Mouse (Mus musculus): ENCODE data around the gene Ift57. TPM values are rescaled to one million over a fixed set of nuclear protein-coding genes. Genes with fewer than 3 reads are reported as not detected.

The Ift57 gene
- total and polyA plus RNA-seq, 3 experiments: 2.9 to 13.7 (median 13.4) TPM

- Histone ChIP-seq H3K27me3 (ENCODE audit: control insufficient read depth, insufficient read depth, low read length) (no peaks in the 10 kb centered on the region), H3K4me3 (no peak overlapping the region), H3K9ac (ENCODE audit: low read depth, low read length) (no peak overlapping the region), H3K36me3 (ENCODE audit: control insufficient read depth, insufficient read depth, low read length) (no peaks in the 10 kb centered on the region), H3K79me2 (replicated peaks; ENCODE audit: control insufficient read depth, insufficient read depth, low read length) (no peaks in the 10 kb centered on the region), H3K27ac (no peak overlapping the region), H3K4me1 (ENCODE audit: control insufficient read depth, insufficient read depth, low read length) (no peaks in the 10 kb centered on the region)
- DNase-seq: no peak
- intact Hi-C loops (cut with DNase I): no loop called here
- TF ChIP-seq CTCF (IDR thresholded peaks at IDR 0.05) (no peak), POLR2A (IDR thresholded peaks at IDR 0.05; ENCODE audit: insufficient read depth, low read depth, low read length) (no peak), EP300 (IDR thresholded peaks at IDR 0.05; ENCODE audit: insufficient read depth, low read depth, low read length) (no peak)
- 86% methylated on average over 6 of the region's 6 CpGs for WGBS
Observed at GRCm38 (mm10) chr16:49662201-49662600, 36.8 kb upstream of the Ift57 start.

- TF ChIP-seq EP300 (IDR thresholded peaks at IDR 0.05; ENCODE audit: insufficient read depth, low read depth, low read length): no peak
- TF ChIP-seq POLR2A (IDR thresholded peaks at IDR 0.05; ENCODE audit: insufficient read depth, low read depth, low read length): no peak
- no peak for TF ChIP-seq CTCF (IDR thresholded peaks at IDR 0.05)
- intact Hi-C loops (cut with DNase I): no loop called here
- DNase-seq: no peak
- no peaks in the 10 kb centered on the region for H3K27me3 ChIP-seq (ENCODE audit: control insufficient read depth, insufficient read depth, low read length)
- H3K4me3 ChIP-seq: no peak overlapping the region
- H3K79me2 ChIP-seq (replicated peaks; ENCODE audit: control insufficient read depth, insufficient read depth, low read length): no peaks in the 10 kb centered on the region
- H3K27ac ChIP-seq: no peak overlapping the region
- 86% methylated on average over 7 of the region's 7 CpGs for WGBS
- no peaks in the 10 kb centered on the region for H3K4me1 ChIP-seq (ENCODE audit: control insufficient read depth, insufficient read depth, low read length)
- H3K36me3 ChIP-seq (ENCODE audit: control insufficient read depth, insufficient read depth, low read length): no peaks in the 10 kb centered on the region
- no peak overlapping the region for H3K9ac ChIP-seq (ENCODE audit: low read depth, low read length)
Observed at GRCm38 (mm10) chr16:49664677-49665076, 34.4 kb upstream of the Ift57 start.

- WGBS: 70% methylated on average over 6 of the region's 6 CpGs
- no peak for TF ChIP-seq POLR2A (IDR thresholded peaks at IDR 0.05; ENCODE audit: insufficient read depth, low read depth, low read length)
- no peak for TF ChIP-seq EP300 (IDR thresholded peaks at IDR 0.05; ENCODE audit: insufficient read depth, low read depth, low read length)
- TF ChIP-seq CTCF (IDR thresholded peaks at IDR 0.05): no peak
- no peaks in the 10 kb centered on the region for H3K27me3 ChIP-seq (ENCODE audit: control insufficient read depth, insufficient read depth, low read length)
Observed at GRCm38 (mm10) chr16:49679666-49680065, 19.4 kb upstream of the Ift57 start.

DNA sequence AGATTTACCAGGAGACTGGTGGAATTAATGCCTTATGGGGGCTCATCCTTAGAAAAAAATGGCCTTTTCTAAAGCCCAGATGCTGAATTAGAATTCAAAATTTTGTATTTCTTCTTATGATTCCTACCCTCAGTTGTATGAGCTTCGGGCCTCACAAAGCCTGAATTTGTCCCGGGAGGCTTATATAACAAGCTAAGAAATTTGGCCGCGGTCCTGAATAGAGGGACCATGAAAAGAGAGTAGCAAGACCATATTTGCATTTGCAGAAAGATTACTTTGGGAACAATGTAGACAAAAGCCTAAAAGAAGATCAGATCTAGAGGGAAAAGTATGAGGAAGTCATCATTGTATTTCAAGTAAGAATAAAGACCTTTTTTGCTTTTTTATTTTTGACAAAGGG, 14.1 kb upstream of the Ift57 start:
- Histone ChIP-seq H3K27ac (no peak overlapping the region), H3K36me3 (ENCODE audit: control insufficient read depth, insufficient read depth, low read length) (no peaks in the 10 kb centered on the region), H3K79me2 (replicated peaks; ENCODE audit: control insufficient read depth, insufficient read depth, low read length) (no peaks in the 10 kb centered on the region), H3K27me3 (ENCODE audit: control insufficient read depth, insufficient read depth, low read length) (no peaks in the 10 kb centered on the region), H3K4me3 (no peak overlapping the region), H3K4me1 (ENCODE audit: control insufficient read depth, insufficient read depth, low read length) (no peaks in the 10 kb centered on the region), H3K9ac (ENCODE audit: low read depth, low read length) (no peak overlapping the region)
- 79% methylated on average over 4 of the region's 4 CpGs for WGBS
- no peak for DNase-seq
- TF ChIP-seq POLR2A (IDR thresholded peaks at IDR 0.05; ENCODE audit: insufficient read depth, low read depth, low read length): no peak
- TF ChIP-seq CTCF (IDR thresholded peaks at IDR 0.05): no peak
- TF ChIP-seq EP300 (IDR thresholded peaks at IDR 0.05; ENCODE audit: insufficient read depth, low read depth, low read length): no peak
- intact Hi-C loops (cut with DNase I): no loop called here

More at GRCm38 (mm10) chr16:49679666-49680065, 19.4 kb upstream of the Ift57 start:
- Histone ChIP-seq H3K36me3 (ENCODE audit: control insufficient read depth, insufficient read depth, low read length) (no peaks in the 10 kb centered on the region), H3K4me3 (no peak overlapping the region), H3K4me1 (ENCODE audit: control insufficient read depth, insufficient read depth, low read length) (no peaks in the 10 kb centered on the region), H3K27ac (no peak overlapping the region), H3K9ac (ENCODE audit: low read depth, low read length) (no peak overlapping the region), H3K79me2 (replicated peaks; ENCODE audit: control insufficient read depth, insufficient read depth, low read length) (no peaks in the 10 kb centered on the region)
- DNase-seq: no peak
- intact Hi-C loops (cut with DNase I): no loop called here

- H3K9ac ChIP-seq (ENCODE audit: low read depth, low read length): no peak overlapping the region
Observed at GRCm38 (mm10) chr16:49699821-49700220, 788 bp downstream of the Ift57 start.

GRCm38 (mm10) chr16:49708074-49708473, 9.0 kb downstream of the Ift57 start:
- 40% methylated on average over 1 of the region's 1 CpGs for WGBS
- intact Hi-C loops (cut with DNase I): no loop called here

More at GRCm38 (mm10) chr16:49699821-49700220, 788 bp downstream of the Ift57 start:
- Histone ChIP-seq H3K4me3 (peak overlapping the region; percentile 74), H3K27me3 (ENCODE audit: control insufficient read depth, insufficient read depth, low read length) (no peaks in the 10 kb centered on the region), H3K27ac (peak overlapping the region; percentile 42; the same call in 1 of the 2 replicates), H3K36me3 (ENCODE audit: control insufficient read depth, insufficient read depth, low read length) (no peaks in the 10 kb centered on the region), H3K79me2 (replicated peaks; ENCODE audit: control insufficient read depth, insufficient read depth, low read length) (no peaks in the 10 kb centered on the region; the same call in 1 of the 2 replicates), H3K4me1 (ENCODE audit: control insufficient read depth, insufficient read depth, low read length) (no peaks in the 10 kb centered on the region)
- DNase-seq: no peak
- 46% methylated on average over 5 of the region's 5 CpGs for WGBS
- no peak for TF ChIP-seq POLR2A (IDR thresholded peaks at IDR 0.05; ENCODE audit: insufficient read depth, low read depth, low read length)
- no peak for TF ChIP-seq CTCF (IDR thresholded peaks at IDR 0.05)
- no peak for TF ChIP-seq EP300 (IDR thresholded peaks at IDR 0.05; ENCODE audit: insufficient read depth, low read depth, low read length)
- intact Hi-C loops (cut with DNase I): loop anchor here (5.0 kb wide), 6 partner anchors 102 to 337 kb away; partner anchors contain the start of gene Cd47

More at GRCm38 (mm10) chr16:49708074-49708473, 9.0 kb downstream of the Ift57 start:
- DNase-seq: no peak
- Histone ChIP-seq H3K27ac (no peak overlapping the region), H3K4me1 (ENCODE audit: control insufficient read depth, insufficient read depth, low read length) (no peaks in the 10 kb centered on the region), H3K4me3 (no peak overlapping the region), H3K27me3 (ENCODE audit: control insufficient read depth, insufficient read depth, low read length) (no peaks in the 10 kb centered on the region), H3K79me2 (replicated peaks; ENCODE audit: control insufficient read depth, insufficient read depth, low read length) (no peaks in the 10 kb centered on the region), H3K9ac (ENCODE audit: low read depth, low read length) (no peak overlapping the region), H3K36me3 (ENCODE audit: control insufficient read depth, insufficient read depth, low read length) (no peaks in the 10 kb centered on the region)
- TF ChIP-seq POLR2A (IDR thresholded peaks at IDR 0.05; ENCODE audit: insufficient read depth, low read depth, low read length) (no peak), EP300 (IDR thresholded peaks at IDR 0.05; ENCODE audit: insufficient read depth, low read depth, low read length) (no peak), CTCF (IDR thresholded peaks at IDR 0.05) (no peak)

Data from heart, adult 2 months (tissue).